Mouse (Mus musculus): Measurements from ENCODE around the gene Prg3.

DNA sequence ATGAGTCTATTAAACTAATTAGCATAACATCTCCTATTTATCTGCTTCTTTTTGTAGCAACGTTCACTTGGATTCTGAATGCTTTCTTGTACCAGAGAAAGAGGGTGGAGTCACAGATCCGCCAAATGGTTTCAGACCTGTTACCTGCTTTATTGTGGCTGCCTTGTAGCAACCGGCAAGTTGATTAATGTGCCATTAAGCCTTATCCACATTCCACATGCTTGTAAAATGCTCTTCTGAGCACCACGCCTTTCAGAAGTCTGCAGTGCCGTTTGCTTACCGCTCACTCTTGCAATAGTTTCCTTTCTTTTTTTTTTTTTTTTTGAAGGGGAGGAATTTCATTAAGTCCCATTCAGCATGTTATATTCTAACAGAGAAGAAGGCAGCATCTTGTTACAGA, 41.9 kb downstream of the Prg3 start:
- TF ChIP-seq EP300 (IDR thresholded peaks at IDR 0.05; ENCODE audit: insufficient read depth, low read depth, low read length) (no peak), POLR2A (IDR thresholded peaks at IDR 0.05; ENCODE audit: insufficient read depth, low read depth, low read length) (no peak)

Data from heart, adult 2 months (tissue).